Mouse (Mus musculus) stomach, embryonic 14.5 days (tissue): Measurements from ENCODE around the gene Psmd1. TPM values are rescaled to one million over a fixed set of nuclear protein-coding genes. Genes with fewer than 3 reads are reported as not detected.

Source experiments
- ATAC-seq: fragments of 200-750 bp; cut with Nextera tagmentation; 2 replicates; pipeline ENCODE4 v1.8.0; 2017; ENCODE audit warnings: low read depth, moderate TSS enrichment; ENCODE audit not compliant: insufficient number of reproducible peaks, insufficient read depth, low FRiP score
- H3K27ac ChIP-seq: fragments of 300-500 bp; sonication (generic); 2 replicates; pipeline ENCODE4 v1.5.1; 2014; ENCODE audit warnings: mild to moderate bottlenecking, low read length, moderate library complexity, mixed read lengths
- H3K27me3 ChIP-seq: fragments of 300-500 bp; sonication (generic); 2 replicates; pipeline ENCODE4 v1.6.1; 2014; ENCODE audit warnings: low read length, control low read depth, mixed read lengths; ENCODE audit not compliant: control insufficient read depth, insufficient read depth
- H3K36me3 ChIP-seq: fragments of 300-500 bp; sonication (generic); 2 replicates; pipeline ENCODE4 v1.6.1; 2014; ENCODE audit warnings: mild to moderate bottlenecking, control low read depth, low read length, moderate library complexity, mixed read lengths; ENCODE audit not compliant: control insufficient read depth, insufficient read depth
- H3K4me1 ChIP-seq: fragments of 300-500 bp; sonication (generic); 2 replicates; pipeline ENCODE4 v1.6.1; 2014; ENCODE audit warnings: low read length, control low read depth, mixed read lengths; ENCODE audit not compliant: control insufficient read depth, insufficient read depth
- H3K4me2 ChIP-seq: fragments of 300-500 bp; sonication (generic); replicated peaks from 2 replicates; pipeline ENCODE4 v1.6.1; 2014; ENCODE audit warnings: low read depth, low read length, control low read depth
- H3K4me3 ChIP-seq: fragments of 300-500 bp; sonication (generic); 2 replicates; pipeline ENCODE4 v1.5.1; 2014; ENCODE audit warnings: low read depth, low read length, control low read depth
- H3K9ac ChIP-seq: fragments of 300-500 bp; sonication (generic); replicated peaks from 2 replicates; pipeline ENCODE4 v1.6.1; 2014; ENCODE audit warnings: low read depth, mild to moderate bottlenecking, control low read depth, low read length, moderate library complexity, mixed read lengths
- H3K9me3 ChIP-seq: fragments of 300-500 bp; sonication (generic); 2 replicates; pipeline ENCODE4 v1.6.1; 2016; ENCODE audit warnings: low read depth, low read length, control low read depth; ENCODE audit not compliant: control insufficient read depth
- WGBS: fragments of 180-500 bp; shearing (Covaris S2); extraction: QIAGEN DNeasy Blood & Tissue Kit; methylation state at CpG from one replicate; pipeline ENCODE4 v1.1.7; 2014; 5-methylcytosine and 5-hydroxymethylcytosine counted together
- polyA plus RNA-seq: library from polyadenylated mRNA; unstranded; fragments of >200 nt; fragmentation: Nextera tagmentation; extraction: Ambion mirVana; gene quantifications from 2 replicates; pipeline ENCODE4 v1.2.1, GENCODE M21; 2014

The Psmd1 gene
- polyA plus RNA-seq, 1 experiment from 2014 or later, result 154 TPM

- H3K27me3 ChIP-seq, result no peaks in the 10 kb centered on the region
- WGBS, result 0% methylated on average over 18 of the region's 18 CpGs
- H3K4me1 ChIP-seq, result no peaks in the 10 kb centered on the region; the same call in 1 of the 2 replicates
- H3K4me3 ChIP-seq, result peak overlapping the region; percentile 76
- ATAC-seq, result no peak
- no peaks in the 10 kb centered on the region; the same call in 1 of the 2 replicates for H3K36me3 ChIP-seq
- peak overlapping the region; percentile 68 for H3K4me2 ChIP-seq
- H3K9ac ChIP-seq, result peak overlapping the region; percentile 57; the same call in 1 of the 2 replicates
- no peaks in the 10 kb centered on the region for H3K9me3 ChIP-seq
- no peak overlapping the region; the same call in 1 of the 2 replicates for H3K27ac ChIP-seq
Observed at GRCm38 (mm10) chr1:86154824-86155164, 90.6 kb downstream of the Psmd1 start.

DNA sequence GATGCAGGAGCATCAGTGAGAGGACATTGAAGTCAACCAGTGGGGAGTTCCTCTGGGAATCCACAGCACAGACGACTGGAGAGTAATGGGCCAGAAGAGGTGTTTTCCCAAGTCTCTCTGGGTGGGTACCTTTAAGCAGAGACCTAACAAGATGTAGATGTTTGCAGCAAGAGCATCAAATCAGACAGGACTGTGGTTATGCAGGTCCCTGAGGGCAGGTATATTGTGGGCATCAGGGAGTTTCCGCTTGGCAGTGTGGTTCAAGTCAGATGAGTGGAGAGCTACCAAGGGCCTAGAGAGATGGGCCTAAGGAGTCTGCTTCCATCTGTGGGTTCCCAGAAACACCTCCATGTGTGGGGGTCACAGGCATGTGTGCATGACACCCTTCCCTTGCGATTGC, 91.9 kb downstream of the Psmd1 start:
- peaks cover 4% of the 10 kb centered on the region; the same call in 1 of the 2 replicates for H3K36me3 ChIP-seq
- no peaks in the 10 kb centered on the region for H3K9me3 ChIP-seq
- H3K4me1 ChIP-seq, result no peaks in the 10 kb centered on the region; the same call in 1 of the 2 replicates
- no peak overlapping the region for H3K4me3 ChIP-seq
- no peaks in the 10 kb centered on the region for H3K27me3 ChIP-seq
- H3K4me2 ChIP-seq, result no peak overlapping the region
- WGBS, result 85% methylated on average over 3 of the region's 3 CpGs
- no peak for ATAC-seq
- no peak overlapping the region for H3K9ac ChIP-seq
- no peak overlapping the region for H3K27ac ChIP-seq

- peaks cover 6% of the 10 kb centered on the region for H3K36me3 ChIP-seq
- WGBS, result 87% methylated on average over 6 of the region's 6 CpGs
Observed at GRCm38 (mm10) chr1:86156595-86156994, 92.4 kb downstream of the Psmd1 start.

GRCm38 (mm10) chr1:86160059-86160458, 95.9 kb downstream of the Psmd1 start:
- no peaks in the 10 kb centered on the region; the same call in 1 of the 2 replicates for H3K4me1 ChIP-seq
- H3K36me3 ChIP-seq, result peaks cover 14% of the 10 kb centered on the region
- H3K9ac ChIP-seq, result no peak overlapping the region
- no peaks in the 10 kb centered on the region for H3K9me3 ChIP-seq
- H3K27me3 ChIP-seq, result no peaks in the 10 kb centered on the region
- WGBS, result 90% methylated on average over 6 of the region's 6 CpGs
- H3K4me3 ChIP-seq, result no peak overlapping the region
- H3K4me2 ChIP-seq, result no peak overlapping the region
- H3K27ac ChIP-seq, result no peak overlapping the region
- ATAC-seq, result no peak

More at GRCm38 (mm10) chr1:86156595-86156994, 92.4 kb downstream of the Psmd1 start:
- ATAC-seq, result no peak
- Histone ChIP-seq H3K9me3 (no peaks in the 10 kb centered on the region), H3K27me3 (no peaks in the 10 kb centered on the region), H3K4me1 (no peaks in the 10 kb centered on the region; the same call in 1 of the 2 replicates), H3K4me3 (no peak overlapping the region), H3K4me2 (no peak overlapping the region), H3K9ac (no peak overlapping the region), H3K27ac (no peak overlapping the region)

DNA sequence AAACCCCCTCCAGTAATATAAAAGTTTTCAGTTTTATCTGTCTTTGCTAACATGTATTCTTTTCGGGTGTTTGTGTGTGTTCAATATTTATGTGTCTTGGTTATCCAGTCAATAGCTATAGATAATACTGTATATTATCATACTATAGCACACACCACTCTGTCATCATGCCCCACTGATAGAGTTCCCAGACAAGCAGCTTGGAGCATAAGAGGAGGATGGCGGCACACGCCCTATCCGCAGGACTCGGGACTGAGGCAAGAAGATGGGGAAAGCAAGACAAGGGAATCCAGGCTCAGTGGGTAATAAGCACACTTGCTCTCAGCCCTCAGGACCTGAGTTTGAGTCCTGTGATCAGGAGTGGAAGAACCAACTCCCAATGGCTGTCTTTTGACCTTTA, 96.3 kb downstream of the Psmd1 start:
- no peak overlapping the region for H3K27ac ChIP-seq
- no peaks in the 10 kb centered on the region; the same call in 1 of the 2 replicates for H3K4me1 ChIP-seq
- H3K4me2 ChIP-seq, result no peak overlapping the region
- ATAC-seq, result peak; percentile 72; the same call in 1 of the 2 replicates
- peaks cover 16% of the 10 kb centered on the region for H3K36me3 ChIP-seq
- 87% methylated on average over 5 of the region's 5 CpGs for WGBS
- no peak overlapping the region for H3K9ac ChIP-seq
- no peak overlapping the region for H3K4me3 ChIP-seq
- no peaks in the 10 kb centered on the region for H3K9me3 ChIP-seq
- no peaks in the 10 kb centered on the region for H3K27me3 ChIP-seq

DNA sequence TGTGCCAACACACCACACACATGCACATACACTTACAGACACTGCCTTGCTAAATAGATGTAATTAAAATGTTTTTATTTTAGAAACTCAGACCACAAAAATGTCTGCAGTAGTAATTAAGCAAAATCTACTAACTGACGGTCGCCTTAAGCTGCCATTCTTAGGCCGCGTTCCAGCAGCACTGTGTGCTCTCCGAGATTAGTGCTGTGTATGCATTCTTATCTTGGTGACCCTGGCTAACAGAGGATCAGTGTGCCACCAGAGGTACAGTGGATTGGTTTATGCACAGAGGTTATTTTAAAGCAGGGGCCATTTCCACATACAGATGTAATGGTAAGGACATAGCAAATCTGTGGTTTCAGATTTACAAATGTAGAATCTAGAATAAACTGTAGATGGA, 96.9 kb downstream of the Psmd1 start:
- Histone ChIP-seq H3K27me3 (no peaks in the 10 kb centered on the region), H3K9me3 (no peaks in the 10 kb centered on the region), H3K4me3 (no peak overlapping the region), H3K4me1 (no peaks in the 10 kb centered on the region), H3K4me2 (no peak overlapping the region), H3K9ac (no peak overlapping the region), H3K36me3 (peaks cover 16% of the 10 kb centered on the region), H3K27ac (no peak overlapping the region)
- ATAC-seq, result no peak
- 89% methylated on average over 5 of the region's 5 CpGs for WGBS

- no peak overlapping the region for H3K27ac ChIP-seq
- H3K27me3 ChIP-seq, result no peaks in the 10 kb centered on the region
- H3K4me3 ChIP-seq, result no peak overlapping the region
- 83% methylated on average over 5 of the region's 5 CpGs for WGBS
- ATAC-seq, result no peak
- H3K9ac ChIP-seq, result no peak overlapping the region
- H3K4me1 ChIP-seq, result no peaks in the 10 kb centered on the region
- peaks cover 7% of the 10 kb centered on the region; the same call in 1 of the 2 replicates for H3K36me3 ChIP-seq
- H3K4me2 ChIP-seq, result no peak overlapping the region
- no peaks in the 10 kb centered on the region for H3K9me3 ChIP-seq
Observed at GRCm38 (mm10) chr1:86174602-86175001, 110.4 kb downstream of the Psmd1 start.

DNA sequence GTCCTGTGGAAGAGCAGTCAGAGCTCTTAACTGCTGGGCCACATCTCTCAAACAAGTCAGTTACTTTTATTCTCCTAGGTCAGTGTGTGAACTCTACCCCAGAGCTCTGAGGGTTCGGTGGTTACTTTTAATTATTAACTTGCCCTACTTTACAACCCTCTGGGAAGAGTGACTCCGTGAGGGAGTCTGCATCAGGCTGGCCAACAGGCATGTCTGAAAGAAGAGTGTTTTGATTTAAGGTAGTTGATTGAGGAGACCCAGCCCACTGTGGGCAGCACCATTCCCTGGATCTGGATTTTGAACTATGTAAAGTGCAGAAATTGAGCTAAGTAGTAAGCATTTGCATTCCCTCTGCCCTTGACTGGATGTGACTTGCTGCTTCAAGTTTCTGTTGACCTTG, 111.9 kb downstream of the Psmd1 start:
- Histone ChIP-seq H3K36me3 (0 out of 2 replicates have a peak, but pooled peaks cover 4% of the 10 kb centered on the region), H3K9me3 (no peaks in the 10 kb centered on the region), H3K4me2 (no peak overlapping the region), H3K9ac (no peak overlapping the region), H3K4me3 (no peak overlapping the region), H3K4me1 (no peaks in the 10 kb centered on the region), H3K27ac (no peak overlapping the region), H3K27me3 (no peaks in the 10 kb centered on the region)
- 72% methylated on average over 2 of the region's 2 CpGs for WGBS
- ATAC-seq, result no peak
